Mouse (Mus musculus): ENCODE data around the gene Nr2e1. TPM values are rescaled to one million over a fixed set of nuclear protein-coding genes. Genes with fewer than 3 reads are reported as not detected.

Gene Nr2e1
- total and polyA plus RNA-seq, 3 experiments = not detected

DNA sequence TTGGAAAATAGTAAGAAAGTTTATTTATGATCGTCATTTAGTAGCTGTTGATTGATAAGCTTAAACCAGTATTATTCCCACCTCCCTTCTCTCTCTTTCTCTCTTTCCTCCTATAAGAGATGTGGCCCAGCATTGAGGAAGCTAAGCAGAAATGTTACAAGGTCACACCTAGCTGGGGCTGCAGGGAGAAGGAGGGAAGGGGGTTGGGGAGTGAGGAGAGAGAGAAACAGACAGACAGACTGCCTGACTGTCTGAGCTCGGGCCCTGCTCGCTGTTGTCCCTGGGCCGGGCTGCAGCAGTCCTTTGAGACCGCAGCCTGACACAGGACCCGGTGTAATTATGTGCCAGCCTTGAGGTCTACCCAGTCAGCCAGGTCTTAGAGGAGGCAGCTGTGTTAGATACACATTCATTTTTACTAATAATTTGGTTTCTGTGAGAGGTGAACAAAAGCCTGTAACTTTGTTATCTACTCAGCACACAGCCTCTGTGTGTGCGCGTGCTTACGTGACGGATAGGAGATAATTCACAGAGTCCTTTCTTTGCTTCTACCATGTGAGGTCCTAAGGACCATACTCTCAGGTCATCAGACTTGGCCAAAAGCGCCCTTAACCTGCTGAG is 49.5 kb downstream of the Nr2e1 start (continued):
- TF ChIP-seq CHD2 (IDR thresholded peaks at IDR 0.05; ENCODE audit: low read length) (no peak), ZC3H11A (IDR thresholded peaks at IDR 0.05; ENCODE audit: low read depth, low read length) (no peak), SMC3 (IDR thresholded peaks at IDR 0.05; ENCODE audit: low read depth, low read length) (no peak), MXI1 (IDR thresholded peaks at IDR 0.05; ENCODE audit: low read depth, low read length) (peak; percentile 74), ZMIZ1 (IDR thresholded peaks at IDR 0.05; ENCODE audit: low read depth, low read length) (0 out of 2 replicates have a peak, but pooled peaks have one; percentile 60)

DNA sequence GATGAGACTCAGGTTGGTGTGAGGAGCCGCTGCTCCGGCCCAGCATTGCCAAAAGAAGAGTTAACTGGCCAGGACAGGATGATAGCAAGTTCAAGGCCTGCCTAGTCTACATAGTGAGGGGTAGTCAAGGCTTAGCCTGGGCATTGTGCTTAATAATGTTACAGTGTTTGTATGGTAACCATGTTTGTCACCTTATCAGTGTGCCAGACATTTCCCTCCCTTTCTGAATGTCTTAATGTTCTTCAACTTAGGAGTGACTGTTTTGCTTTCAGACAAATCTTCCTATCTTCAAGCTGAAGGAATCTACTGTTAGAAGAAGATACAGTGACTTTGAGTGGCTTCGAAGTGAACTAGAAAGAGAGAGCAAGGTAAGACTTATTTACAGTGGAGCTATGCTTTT is 57.8 kb downstream of the Nr2e1 start:
- Histone ChIP-seq H3K9ac (ENCODE audit: control insufficient read depth, low read depth, low read length, poor library complexity, severe bottlenecking) (no peak overlapping the region), H3K9me3 (replicated peaks; ENCODE audit: insufficient read depth, low read length) (no peaks in the 10 kb centered on the region), H3K79me2 (ENCODE audit: control insufficient read depth, insufficient read depth, low read length, poor library complexity) (peaks cover 5% of the 10 kb centered on the region), H3K27me3 (ENCODE audit: control insufficient read depth in 1 of 2, insufficient read depth in 2 of 2, low read length in 2 of 2) (no peaks in the 10 kb centered on the region), H3K4me3 (ENCODE audit: control insufficient read depth in 1 of 2, insufficient read depth in 1 of 2, low read depth in 2 of 2, low read length in 2 of 2) (no peak overlapping the region), H3K4me1 (ENCODE audit: control insufficient read depth in 1 of 2, insufficient read depth in 2 of 2, low read length in 2 of 2) (peaks cover 6% of the 10 kb centered on the region in 2 experiments), H3K27ac (ENCODE audit: control insufficient read depth, low read depth, low read length) (no peak overlapping the region), H3K36me3 (ENCODE audit: control insufficient read depth in 1 of 2, insufficient read depth in 2 of 2, low read length in 2 of 2) (peaks cover 15 to 28% of the 10 kb centered on the region in 2 experiments)
- TF ChIP-seq TCF12 (IDR thresholded peaks at IDR 0.05; ENCODE audit: low read depth, low read length) (0 out of 2 replicates have a peak, but pooled peaks have one; percentile 14), MYB (IDR thresholded peaks at IDR 0.05; ENCODE audit: low read depth, low read length) (no peak), GABPA (IDR thresholded peaks at IDR 0.05; ENCODE audit: low read depth, low read length) (no peak), TAL1 (IDR thresholded peaks at IDR 0.05; ENCODE audit: low read length) (peak; percentile 65), GATA1 (IDR thresholded peaks at IDR 0.05; ENCODE audit: low read depth, low read length) (peak; percentile 52), EP300 (IDR thresholded peaks at IDR 0.05; ENCODE audit: low read depth in 1 of 2, low read length in 2 of 2) (peak; percentile 45 to 54; a peak in 2 of 4 replicates), CHD1 (IDR thresholded peaks at IDR 0.05; ENCODE audit: low read depth, low read length) (no peak), TBP (IDR thresholded peaks at IDR 0.05; ENCODE audit: low read depth, low read length) (no peak), RAD21 (IDR thresholded peaks at IDR 0.05; ENCODE audit: low read depth, low read length) (no peak)
- no peak for DNase-seq (ENCODE audit: low read depth, low spot score)

DNA sequence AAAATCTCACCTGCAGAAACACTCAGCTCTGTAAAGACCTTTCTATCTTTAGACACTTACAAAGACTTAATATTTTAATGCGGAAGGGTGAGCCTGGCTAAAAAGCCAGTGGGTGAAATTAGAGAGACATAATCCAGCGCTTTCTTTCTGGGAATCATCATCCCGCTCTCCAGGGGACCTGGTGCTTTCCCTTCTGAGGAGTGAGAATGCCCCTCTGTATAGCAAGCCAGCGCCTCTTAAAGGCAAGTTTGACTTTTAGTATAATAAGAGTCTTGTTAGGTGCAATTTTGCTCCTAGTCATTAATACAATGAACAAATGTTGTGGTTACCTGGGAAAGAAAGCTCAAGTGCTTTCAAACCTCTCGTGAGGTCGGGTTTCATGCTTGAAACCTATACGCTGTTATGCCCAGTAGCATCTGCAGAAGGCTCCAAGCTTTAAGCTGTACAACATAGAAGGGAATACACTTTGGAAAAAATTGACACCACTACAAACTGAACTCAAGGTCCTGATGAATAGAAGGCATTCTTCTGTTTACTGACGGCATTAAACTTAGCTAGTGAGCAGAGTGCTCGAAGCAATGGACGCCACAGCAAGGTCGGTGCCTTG is 59.8 kb downstream of the Nr2e1 start:
- Histone ChIP-seq H3K4me3 (ENCODE audit: control insufficient read depth in 1 of 2, insufficient read depth in 1 of 2, low read depth in 2 of 2, low read length in 2 of 2) (no peak overlapping the region), H3K9ac (ENCODE audit: control insufficient read depth, low read depth, low read length, poor library complexity, severe bottlenecking) (no peak overlapping the region), H3K36me3 (ENCODE audit: control insufficient read depth in 1 of 2, insufficient read depth in 2 of 2, low read length in 2 of 2) (peaks cover 22 to 32% of the 10 kb centered on the region in 2 experiments), H3K4me1 (ENCODE audit: control insufficient read depth in 1 of 2, insufficient read depth in 2 of 2, low read length in 2 of 2) (peaks cover 11 to 12% of the 10 kb centered on the region in 2 experiments), H3K79me2 (ENCODE audit: control insufficient read depth, insufficient read depth, low read length, poor library complexity) (peaks cover 18% of the 10 kb centered on the region), H3K27ac (ENCODE audit: control insufficient read depth, low read depth, low read length) (no peak overlapping the region), H3K9me3 (replicated peaks; ENCODE audit: insufficient read depth, low read length) (no peaks in the 10 kb centered on the region), H3K27me3 (ENCODE audit: control insufficient read depth in 1 of 2, insufficient read depth in 2 of 2, low read length in 2 of 2) (no peaks in the 10 kb centered on the region)
- DNase-seq (ENCODE audit: low read depth, low spot score) = no peak
- TF ChIP-seq RAD21 (IDR thresholded peaks at IDR 0.05; ENCODE audit: low read depth, low read length) = no peak
- TF ChIP-seq MYC (IDR thresholded peaks at IDR 0.05; ENCODE audit: low read depth, low read length) = no peak
- no peak for TF ChIP-seq TCF12 (IDR thresholded peaks at IDR 0.05; ENCODE audit: low read depth, low read length)
- no peak for TF ChIP-seq ZNF384 (IDR thresholded peaks at IDR 0.05; ENCODE audit: low read depth, low read length)
- TF ChIP-seq ZKSCAN1 (IDR thresholded peaks at IDR 0.05; ENCODE audit: low read depth, low read length) = no peak
- no peak for TF ChIP-seq TAL1 (IDR thresholded peaks at IDR 0.05; ENCODE audit: low read length)
- TF ChIP-seq MEF2A (IDR thresholded peaks at IDR 0.05; ENCODE audit: extremely low read depth, insufficient replicate concordance, low read depth, low read length, poor library complexity, severe bottlenecking) = no peak
- no peak for TF ChIP-seq MXI1 (IDR thresholded peaks at IDR 0.05; ENCODE audit: low read depth, low read length)
- no peak for TF ChIP-seq GABPA (IDR thresholded peaks at IDR 0.05; ENCODE audit: low read depth, low read length)
- no peak for TF ChIP-seq RCOR1 (IDR thresholded peaks at IDR 0.05; ENCODE audit: low read depth, low read length)
- no peak for TF ChIP-seq MAX (IDR thresholded peaks at IDR 0.05; ENCODE audit: low read length)
- TF ChIP-seq ELF1 (IDR thresholded peaks at IDR 0.05; ENCODE audit: low read depth, low read length) = no peak
- TF ChIP-seq HCFC1 (IDR thresholded peaks at IDR 0.05; ENCODE audit: low read depth, low read length) = no peak
